Mouse (Mus musculus) MEL (cell line): ENCODE results near the gene Zfp64.

Experiments
- GABPA ChIP-seq: IDR thresholded peaks from 2 replicates; pipeline ENCODE4 v1.6.1; 2012; ENCODE audit warnings: low read depth, mild to moderate bottlenecking, inconsistent platforms, low read length, improper control_type of control experiment, moderate library complexity
- MAZ ChIP-seq: IDR thresholded peaks from 2 replicates; pipeline ENCODE4 v1.6.1; 2012; ENCODE audit warnings: low read depth, mild to moderate bottlenecking, inconsistent platforms, low read length, improper control_type of control experiment
- UBTF ChIP-seq: IDR thresholded peaks from 2 replicates; pipeline ENCODE4 v1.6.1; 2012; ENCODE audit warnings: low read depth, mild to moderate bottlenecking, inconsistent platforms, low read length, improper control_type of control experiment, moderate library complexity, borderline replicate concordance; ENCODE audit not compliant: insufficient read depth

DNA sequence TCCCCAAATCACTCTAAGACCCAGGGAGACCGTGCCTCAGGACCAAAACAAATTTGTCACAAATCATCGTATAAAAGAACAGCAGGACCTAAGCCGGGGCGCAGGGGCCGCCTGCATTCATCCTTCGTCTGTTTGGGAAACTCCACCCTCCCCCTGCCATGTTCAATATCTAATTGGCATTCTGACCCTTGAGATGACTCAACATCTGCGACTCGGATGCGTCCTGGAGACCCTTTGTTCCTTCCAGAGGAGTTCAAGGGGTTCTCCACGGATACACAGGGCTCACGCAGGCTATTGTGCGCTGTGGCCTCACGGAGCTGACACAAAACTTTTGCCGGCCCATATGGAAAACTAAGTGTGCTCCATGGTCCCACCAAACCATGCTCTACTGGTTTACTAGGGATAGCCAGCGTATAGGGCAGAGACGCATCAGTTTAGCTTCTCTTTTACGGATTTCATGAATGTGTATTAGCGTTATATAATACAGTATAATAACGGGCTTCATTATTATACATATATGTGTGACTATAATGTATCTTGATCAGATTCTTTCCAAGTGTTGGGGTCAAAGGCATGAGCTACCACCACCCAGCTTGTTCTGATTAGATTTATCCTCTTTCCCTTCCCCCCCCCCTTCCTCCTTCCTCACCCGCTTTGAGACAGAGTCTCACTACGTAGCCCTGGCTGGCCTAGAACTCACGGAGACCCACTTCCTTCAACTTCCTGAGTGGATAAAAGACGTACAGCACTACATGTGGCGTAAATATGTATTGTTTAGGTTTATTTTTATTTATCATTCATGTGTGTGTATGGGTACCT is 94.3 kb downstream of the Zfp64 start:
- TF ChIP-seq UBTF (no peak), MAZ (no peak), GABPA (no peak)
